Mouse (Mus musculus): ENCODE measurements around the gene Rpa1.
A peak's percentile ranks its signal among the peaks of the same experiment; 100 is the strongest.

- peak; percentile 74 for TF ChIP-seq CTCF (IDR thresholded peaks at IDR 0.05; ENCODE audit: low read depth)
- TF ChIP-seq EP300 (IDR thresholded peaks at IDR 0.05; ENCODE audit: low read depth): no peak
These were observed 93.7 kb downstream of the Rpa1 start for GRCm38 (mm10) chr11:75254252-75254912.

Data from liver, embryonic 14.5 days (tissue).